18 mouse cellular contexts compared by ENCODE assay signal in genomic region chr2:79883210-79883609, GRCm38 (mm10).
DNase-seq lines count a peak whose midpoint lies in the region; ATAC-seq and TF ChIP-seq lines count a peak whose summit lies in the region.
"Had no signal": no experiment of that assay in that cellular context is flagged by ENCODE, and none has a peak within 500 bp of the region (broad histone marks: within the 10 kb centered on the region; RNA-seq: fewer than 3 reads in every experiment).

No protein-coding gene starts in this region.

- H3K27ac ChIP-seq in forebrain, postnatal 0 days (ENCODE audit: low read depth, low read length): peak overlapping the region; percentile 81
- no peak overlapping the region for H3K27ac ChIP-seq in forebrain, embryonic 10.5 days
- peak overlapping the region; percentile 49 for H3K27ac ChIP-seq in layer of hippocampus, adult 2 months
- peak overlapping the region; percentile 33; the same call in 1 of the 2 replicates for H3K27ac ChIP-seq in midbrain, embryonic 16.5 days (ENCODE audit: low read length)
- H3K27ac ChIP-seq in midbrain, embryonic 13.5 days: no peak overlapping the region
- H3K27ac ChIP-seq: embryonic facial prominence, embryonic 10.5 days; heart, adult 2 months; heart, embryonic 15.5 days had no signal

- peaks cover 8% of the 10 kb centered on the region for H3K4me1 ChIP-seq in forebrain, postnatal 0 days (ENCODE audit: insufficient read depth)
- H3K4me1 ChIP-seq in forebrain, embryonic 10.5 days: no peaks in the 10 kb centered on the region
- H3K4me1 ChIP-seq in midbrain, embryonic 16.5 days (ENCODE audit: control insufficient read depth, insufficient read depth, low read length): no peaks in the 10 kb centered on the region
- peaks cover 5% of the 10 kb centered on the region for H3K4me1 ChIP-seq in midbrain, embryonic 13.5 days (replicated peaks)
- H3K4me1 ChIP-seq: embryonic facial prominence, embryonic 10.5 days; heart, embryonic 15.5 days had no signal

- 65% methylated on average over 4 of the region's 4 CpGs for WGBS in forebrain, postnatal 0 days
- 97% methylated on average over 4 of the region's 4 CpGs for WGBS in forebrain, embryonic 10.5 days
- 80% methylated on average over 4 of the region's 4 CpGs for WGBS in midbrain, embryonic 16.5 days
- 86% methylated on average over 4 of the region's 4 CpGs for WGBS in midbrain, embryonic 13.5 days

- TF ChIP-seq CTCF in forebrain, postnatal 0 days (IDR thresholded peaks at IDR 0.05; ENCODE audit: low read depth): no peak
- no peak for TF ChIP-seq CTCF in layer of hippocampus, adult 2 months (conservative IDR thresholded peaks at IDR 0.05)

- H3K9ac ChIP-seq in forebrain, postnatal 0 days: no peak overlapping the region; the same call in 1 of the 2 replicates
- H3K9ac ChIP-seq in midbrain, embryonic 16.5 days (ENCODE audit: low read depth, low read length): no peak overlapping the region
- H3K9ac ChIP-seq in midbrain, embryonic 13.5 days (replicated peaks): no peak overlapping the region
- H3K9ac ChIP-seq: heart, embryonic 15.5 days had no signal

- H3K4me3 ChIP-seq in forebrain, postnatal 0 days (ENCODE audit: low read depth, low read length): no peak overlapping the region
- H3K4me3 ChIP-seq in forebrain, embryonic 10.5 days: no peak overlapping the region
- no peak overlapping the region for H3K4me3 ChIP-seq in layer of hippocampus, adult 2 months
- no peak overlapping the region for H3K4me3 ChIP-seq in midbrain, embryonic 16.5 days (ENCODE audit: low read depth, low read length)
- H3K4me3 ChIP-seq in midbrain, embryonic 13.5 days (replicated peaks): no peak overlapping the region
- H3K4me3 ChIP-seq: embryonic facial prominence, embryonic 10.5 days; heart, adult 2 months; heart, embryonic 15.5 days had no signal

- H3K36me3 ChIP-seq in forebrain, postnatal 0 days (ENCODE audit: insufficient read depth): no peaks in the 10 kb centered on the region
- no peaks in the 10 kb centered on the region for H3K36me3 ChIP-seq in forebrain, embryonic 10.5 days (replicated peaks)
- H3K36me3 ChIP-seq in midbrain, embryonic 16.5 days (ENCODE audit: control insufficient read depth, insufficient read depth, low read length): no peaks in the 10 kb centered on the region
- no peaks in the 10 kb centered on the region for H3K36me3 ChIP-seq in midbrain, embryonic 13.5 days
- H3K36me3 ChIP-seq: embryonic facial prominence, embryonic 10.5 days; heart, embryonic 15.5 days had no signal

- H3K27me3 ChIP-seq in forebrain, postnatal 0 days (ENCODE audit: insufficient read depth, low read length): no peaks in the 10 kb centered on the region
- H3K27me3 ChIP-seq in forebrain, embryonic 10.5 days (ENCODE audit: poor library complexity, severe bottlenecking): no peaks in the 10 kb centered on the region
- H3K27me3 ChIP-seq in midbrain, embryonic 16.5 days (ENCODE audit: control insufficient read depth, insufficient read depth, low read depth, low read length): no peaks in the 10 kb centered on the region
- no peaks in the 10 kb centered on the region for H3K27me3 ChIP-seq in midbrain, embryonic 13.5 days
- H3K27me3 ChIP-seq: heart, embryonic 15.5 days had no signal

- DNase-seq in forebrain, postnatal 0 days: no peak
- no peak for DNase-seq in forebrain, embryonic 10.5 days (ENCODE audit: extremely low spot score, low spot score)
- DNase-seq in layer of hippocampus, adult 2 months (ENCODE audit: low spot score in 2 of 2): no peak
- no peak for DNase-seq in layer of hippocampus, postnatal 36 days
- no peak for DNase-seq in lung, postnatal 10 days
- DNase-seq: adrenal gland, adult 2 months; adrenal gland, postnatal 25 days; cerebellum, adult 2 months; cerebellum, postnatal 10 days; gastrocnemius, postnatal 14 days; heart, adult 2 months; heart, postnatal 14 days had no signal

- no peak overlapping the region for H3K4me2 ChIP-seq in forebrain, postnatal 0 days (ENCODE audit: low read depth)
- no peak overlapping the region for H3K4me2 ChIP-seq in midbrain, embryonic 16.5 days (ENCODE audit: low read length)
- H3K4me2 ChIP-seq in midbrain, embryonic 13.5 days (replicated peaks): no peak overlapping the region
- H3K4me2 ChIP-seq: heart, embryonic 11.5 days; heart, embryonic 15.5 days had no signal

- no peaks in the 10 kb centered on the region for H3K9me3 ChIP-seq in forebrain, postnatal 0 days (ENCODE audit: low read length)
- no peaks in the 10 kb centered on the region for H3K9me3 ChIP-seq in forebrain, embryonic 10.5 days
- H3K9me3 ChIP-seq in midbrain, embryonic 16.5 days (replicated peaks; ENCODE audit: control insufficient read depth, low read length, poor library complexity, severe bottlenecking): no peaks in the 10 kb centered on the region
- H3K9me3 ChIP-seq in midbrain, embryonic 13.5 days: no peaks in the 10 kb centered on the region
- H3K9me3 ChIP-seq: embryonic facial prominence, embryonic 10.5 days; heart, embryonic 15.5 days had no signal

- peak; percentile 70 for ATAC-seq in forebrain, postnatal 0 days
- peak; percentile 61; the same call in 1 of the 2 replicates for ATAC-seq in midbrain, embryonic 16.5 days
- ATAC-seq in midbrain, embryonic 13.5 days: no peak
- ATAC-seq: intestine, embryonic 16.5 days had no signal

Comparison
In these comparisons a context has a peak if more than half of its experiments do, and no peak if none do; other contexts are left out.
1. H3K27ac ChIP-seq: peak in forebrain, postnatal 0 days (single experiment), layer of hippocampus, adult 2 months (single experiment) and midbrain, embryonic 16.5 days (single experiment); none in forebrain, embryonic 10.5 days (single experiment) and midbrain, embryonic 13.5 days (single experiment).